In the genomic region with DNA sequence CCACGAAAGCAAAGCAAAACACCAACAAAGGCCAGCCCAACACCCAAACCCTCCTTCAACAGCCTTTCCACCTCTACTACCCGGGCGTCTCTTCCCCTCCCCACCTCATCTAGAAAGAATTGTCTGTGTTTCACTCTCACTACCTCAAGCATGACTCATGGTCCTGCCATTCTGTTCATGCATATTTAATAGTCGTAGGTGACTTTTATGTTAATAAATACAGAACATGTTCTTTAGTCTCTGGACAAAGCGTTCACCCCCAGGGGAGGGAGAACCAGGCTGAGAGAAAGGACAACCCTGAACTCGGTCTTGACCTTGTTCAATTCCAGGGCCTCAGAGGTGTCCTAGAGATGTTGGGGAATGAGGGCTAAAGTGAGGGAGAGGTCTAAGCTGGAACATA, we compare ENCODE assay signal across 21 mouse cellular contexts. TPM values are rescaled to one million over a fixed set of nuclear protein-coding genes. Genes with fewer than 3 reads are reported as not detected.
DNase-seq lines count a peak whose midpoint lies in the region; ATAC-seq and TF ChIP-seq lines count a peak whose summit lies in the region.
"Had no signal": no experiment of that assay in that cellular context is flagged by ENCODE, and none has a peak within 500 bp of the region (broad histone marks: within the 10 kb centered on the region; RNA-seq: fewer than 3 reads in every experiment).

No protein-coding gene starts in this region.

- ATAC-seq in megakaryocyte progenitor cell, adult 5-6 weeks (replicated peaks; ENCODE audit: poor library complexity): no peak
- no peak for ATAC-seq in monocyte, adult 5-6 weeks (replicated peaks; ENCODE audit: insufficient number of reproducible peaks, low FRiP score, low TSS enrichment, poor library complexity, severe bottlenecking)
- ATAC-seq: activated CD4-positive, CD25-positive, alpha-beta regulatory T cell, adult 4 months; forebrain, embryonic 13.5 days; hindbrain, postnatal 0 days; intestine, postnatal 0 days; liver, postnatal 0 days had no signal

- no peak for TF ChIP-seq POLR2A in embryonic fibroblast, embryonic 13.5 days (IDR thresholded peaks at IDR 0.05; ENCODE audit: low read depth, low read length)

- peak overlapping the region; percentile 69; the same call in 1 of the 2 replicates for H3K27ac ChIP-seq in embryonic fibroblast, embryonic 13.5 days (ENCODE audit: insufficient read depth, low read length)
- H3K27ac ChIP-seq: embryonic facial prominence, embryonic 12.5 days; forebrain, embryonic 13.5 days; hindbrain, embryonic 10.5 days; hindbrain, postnatal 0 days; limb, embryonic 12.5 days; stomach, postnatal 0 days had no signal

- H3K4me1 ChIP-seq in embryonic fibroblast, embryonic 13.5 days (ENCODE audit: control insufficient read depth, insufficient read depth, low read length): peaks cover 6% of the 10 kb centered on the region
- H3K4me1 ChIP-seq: forebrain, embryonic 13.5 days had no signal

- DNase-seq in adrenal gland, adult (ENCODE audit: inconsistent age in 2 of 2, low spot score in 1 of 2): peak; percentile 13 to 47
- DNase-seq in adrenal gland, postnatal 4 days (ENCODE audit: low spot score in 2 of 2): no peak
- peak; percentile 54 for DNase-seq in 3T3-L1 (ENCODE audit: low read depth, low spot score)
- peak; percentile 22 for DNase-seq in kidney, postnatal 10 days
- DNase-seq in retina, embryonic 14.5 days (ENCODE audit: low spot score): no peak
- DNase-seq: adrenal gland, postnatal 14 days; cerebellum, postnatal 10 days; layer of hippocampus, postnatal 36 days; liver, postnatal 0 days; lung, postnatal 10 days had no signal

- no peak for TF ChIP-seq CTCF in embryonic fibroblast, embryonic 13.5 days (IDR thresholded peaks at IDR 0.05; ENCODE audit: borderline replicate concordance, insufficient read depth, low read length)

- no peak overlapping the region for H3K4me3 ChIP-seq in embryonic fibroblast, embryonic 13.5 days (ENCODE audit: insufficient read depth, low read length)
- H3K4me3 ChIP-seq: embryonic facial prominence, embryonic 12.5 days; forebrain, embryonic 13.5 days; hindbrain, embryonic 10.5 days; limb, embryonic 12.5 days had no signal

RNA-seq across cellular contexts. Expression of a gene that starts 1.4 kb away (rescaled TPM):
- total RNA-seq in adrenal gland, postnatal 4 days (2021): 10 to 100 TPM; 16.3 to 22.4 TPM
- polyA plus RNA-seq in embryonic fibroblast, embryonic 13.5 days (2011; ENCODE audit: insufficient read length, low read depth, missing spikeins): 47.3 and 93.9 TPM in 2 replicates
- total RNA-seq in megakaryocyte progenitor cell, adult 5-6 weeks (2015): 16.4 and 19.7 TPM in 2 replicates
- 23.9 and 26.8 TPM in 2 replicates for total RNA-seq in megakaryocyte progenitor cell, adult 5-6 weeks (2017)
- 37.8 to 63.9 TPM (median 41.1 TPM) in 3 replicates for total RNA-seq in monocyte, adult 5-6 weeks (2017)

RNA-seq across cellular contexts. Expression of a gene that starts 25.1 kb away (rescaled TPM):
- total RNA-seq in adrenal gland, postnatal 4 days (2021): 10 to 100 TPM; 29.0 TPM
- polyA plus RNA-seq in embryonic fibroblast, embryonic 13.5 days (2011; ENCODE audit: insufficient read length, low read depth, missing spikeins): 17.6 and 20.0 TPM in 2 replicates
- total RNA-seq in megakaryocyte progenitor cell, adult 5-6 weeks (2015): 45.7 and 45.8 TPM in 2 replicates
- total RNA-seq in megakaryocyte progenitor cell, adult 5-6 weeks (2017): 34.0 and 37.8 TPM in 2 replicates
- total RNA-seq in monocyte, adult 5-6 weeks (2017): 35.7 to 65.4 TPM (median 59.7 TPM) in 3 replicates

Comparison
In these comparisons a context has a peak if more than half of its experiments do, and no peak if none do; other contexts are left out.
1. DNase-seq: peak in adrenal gland, adult (2 of 2), 3T3-L1 (single experiment) and kidney, postnatal 10 days (single experiment); none in adrenal gland, postnatal 4 days (0 of 2) and retina, embryonic 14.5 days (single experiment).